Mouse (Mus musculus): ENCODE data around the gene Psmb11. TPM values are rescaled to one million over a fixed set of nuclear protein-coding genes. Genes with fewer than 3 reads are reported as not detected.

Gene Psmb11
- polyA plus RNA-seq, 1 experiment from 2014 or later: not detected

GRCm38 (mm10) chr14:54641305-54641969, 20.2 kb downstream of the Psmb11 start, which contains the start of gene Cdh24:
TSS of gene Cdh24 (minus strand) at chr14:54641364.
- no peaks in the 10 kb centered on the region for H3K9me3 ChIP-seq (replicated peaks)
- peak within 1 kb of the TSS; percentile 84 for H3K9ac ChIP-seq
- H3K27me3 ChIP-seq (replicated peaks): no peaks in the 10 kb centered on the region
- peak within 1 kb of the TSS; percentile 40 for H3K27ac ChIP-seq (ENCODE audit: poor library complexity, severe bottlenecking)
- under 1% methylated on average over 49 of the region's 52 CpGs for WGBS
- peaks cover 10% of the 10 kb centered on the region for H3K4me1 ChIP-seq (replicated peaks)
- H3K36me3 ChIP-seq: peaks cover 64% of the 10 kb centered on the region
- H3K4me3 ChIP-seq: peak within 1 kb of the TSS; percentile 68
- H3K4me2 ChIP-seq: peak within 1 kb of the TSS; percentile 95
- peak; percentile 92 for ATAC-seq (ENCODE audit: insufficient number of reproducible peaks, low FRiP score)

DNA sequence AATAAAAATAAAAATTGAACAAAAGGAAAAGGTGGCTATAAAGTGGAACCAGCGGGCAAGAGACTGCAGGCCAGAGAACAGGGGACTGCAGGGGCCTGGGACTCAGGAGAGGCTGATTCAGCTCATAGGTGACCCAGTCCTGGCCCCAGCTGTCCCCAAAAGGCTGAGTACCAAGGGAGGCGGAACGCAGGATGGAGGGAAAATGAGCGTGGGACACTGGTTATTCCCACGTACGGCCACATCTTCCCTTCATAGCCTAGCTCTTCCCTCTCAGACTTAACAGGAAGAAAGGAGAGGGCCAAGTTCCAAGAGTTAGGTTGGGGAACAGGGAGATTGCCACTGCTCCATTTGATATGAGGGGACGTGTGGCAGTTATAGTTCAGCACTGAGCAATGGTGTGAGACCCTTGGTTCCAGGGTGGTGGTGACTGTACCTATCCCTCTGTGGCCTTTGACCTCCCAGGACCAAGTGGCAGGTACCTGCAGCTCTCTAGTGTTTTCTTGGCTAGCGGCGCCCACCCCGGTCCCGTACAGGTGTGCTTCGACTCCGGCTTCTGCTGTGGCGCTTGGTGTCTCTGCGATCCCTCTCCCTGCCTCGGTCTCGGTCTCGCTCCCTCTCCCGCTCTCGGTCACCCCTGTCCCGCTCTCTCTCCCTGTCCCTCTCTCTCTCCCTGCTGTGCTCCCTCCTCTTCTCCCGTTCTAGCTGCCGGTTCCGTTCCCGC, 21.2 kb downstream of the Psmb11 start:
- H3K27me3 ChIP-seq (replicated peaks): no peaks in the 10 kb centered on the region
- no peak for ATAC-seq (ENCODE audit: insufficient number of reproducible peaks, low FRiP score)
- no peak overlapping the region for H3K4me3 ChIP-seq
- H3K4me2 ChIP-seq: no peak overlapping the region
- peaks cover 68% of the 10 kb centered on the region for H3K36me3 ChIP-seq
- H3K9ac ChIP-seq: no peak overlapping the region
- WGBS: 80% methylated on average over 25 of the region's 25 CpGs
- no peaks in the 10 kb centered on the region for H3K9me3 ChIP-seq (replicated peaks)
- peaks cover 10% of the 10 kb centered on the region for H3K4me1 ChIP-seq (replicated peaks)
- H3K27ac ChIP-seq (ENCODE audit: poor library complexity, severe bottlenecking): no peak overlapping the region

DNA sequence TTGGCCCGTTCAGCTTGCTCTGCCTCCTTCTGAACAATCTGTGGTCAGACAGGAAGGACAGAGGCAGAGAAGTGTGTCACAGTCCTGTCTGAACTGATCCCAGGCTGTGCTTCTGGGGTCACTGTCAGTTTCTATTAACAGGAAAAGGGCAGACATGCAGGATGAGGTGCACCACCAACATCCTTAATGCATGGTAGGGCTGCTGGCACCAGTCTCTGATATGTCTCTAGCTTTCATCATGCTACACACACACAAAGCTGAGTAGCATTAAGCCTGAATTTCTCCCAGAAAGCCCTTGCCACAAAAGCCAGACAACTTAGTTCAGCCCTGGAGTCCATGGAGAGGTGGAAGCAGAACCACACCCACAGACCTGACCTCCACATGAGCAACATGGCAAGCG, 21.8 kb downstream of the Psmb11 start:
- Histone ChIP-seq H3K4me1 (replicated peaks) (peaks cover 10% of the 10 kb centered on the region), H3K36me3 (peaks cover 70% of the 10 kb centered on the region), H3K27me3 (replicated peaks) (no peaks in the 10 kb centered on the region), H3K9me3 (replicated peaks) (no peaks in the 10 kb centered on the region), H3K4me3 (no peak overlapping the region), H3K27ac (ENCODE audit: poor library complexity, severe bottlenecking) (no peak overlapping the region), H3K9ac (no peak overlapping the region), H3K4me2 (no peak overlapping the region)
- WGBS: 74% methylated on average over 2 of the region's 2 CpGs
- no peak for ATAC-seq (ENCODE audit: insufficient number of reproducible peaks, low FRiP score)

GRCm38 (mm10) chr14:54644294-54644693, 23.1 kb downstream of the Psmb11 start:
- Histone ChIP-seq H3K4me3 (no peak overlapping the region), H3K4me1 (replicated peaks) (peaks cover 10% of the 10 kb centered on the region)
- 79% methylated on average over 9 of the region's 9 CpGs for WGBS

GRCm38 (mm10) chr14:54646455-54646854, 25.2 kb downstream of the Psmb11 start:
- Histone ChIP-seq H3K4me3 (no peak overlapping the region), H3K27ac (ENCODE audit: poor library complexity, severe bottlenecking) (no peak overlapping the region), H3K36me3 (peaks cover 90% of the 10 kb centered on the region), H3K9me3 (replicated peaks) (no peaks in the 10 kb centered on the region), H3K9ac (no peak overlapping the region), H3K4me2 (no peak overlapping the region), H3K4me1 (replicated peaks) (peaks cover 15% of the 10 kb centered on the region), H3K27me3 (replicated peaks) (no peaks in the 10 kb centered on the region)
- 92% methylated on average over 17 of the region's 17 CpGs for WGBS
- ATAC-seq (ENCODE audit: insufficient number of reproducible peaks, low FRiP score): no peak

More at GRCm38 (mm10) chr14:54644294-54644693, 23.1 kb downstream of the Psmb11 start:
- H3K4me2 ChIP-seq: no peak overlapping the region
- H3K27ac ChIP-seq (ENCODE audit: poor library complexity, severe bottlenecking): no peak overlapping the region
- no peaks in the 10 kb centered on the region for H3K27me3 ChIP-seq (replicated peaks)
- H3K36me3 ChIP-seq: peaks cover 70% of the 10 kb centered on the region
- no peak overlapping the region for H3K9ac ChIP-seq
- no peaks in the 10 kb centered on the region for H3K9me3 ChIP-seq (replicated peaks)
- no peak for ATAC-seq (ENCODE audit: insufficient number of reproducible peaks, low FRiP score)

- no peak for ATAC-seq (ENCODE audit: insufficient number of reproducible peaks, low FRiP score)
- 90% methylated on average over 8 of the region's 8 CpGs for WGBS
- Histone ChIP-seq H3K4me3 (no peak overlapping the region), H3K9ac (no peak overlapping the region), H3K4me1 (replicated peaks) (peaks cover 21% of the 10 kb centered on the region), H3K27me3 (replicated peaks) (no peaks in the 10 kb centered on the region), H3K36me3 (peaks cover 93% of the 10 kb centered on the region), H3K4me2 (no peak overlapping the region), H3K9me3 (replicated peaks) (no peaks in the 10 kb centered on the region), H3K27ac (ENCODE audit: poor library complexity, severe bottlenecking) (no peak overlapping the region)
Measured at GRCm38 (mm10) chr14:54646898-54647636, 25.8 kb downstream of the Psmb11 start.

DNA sequence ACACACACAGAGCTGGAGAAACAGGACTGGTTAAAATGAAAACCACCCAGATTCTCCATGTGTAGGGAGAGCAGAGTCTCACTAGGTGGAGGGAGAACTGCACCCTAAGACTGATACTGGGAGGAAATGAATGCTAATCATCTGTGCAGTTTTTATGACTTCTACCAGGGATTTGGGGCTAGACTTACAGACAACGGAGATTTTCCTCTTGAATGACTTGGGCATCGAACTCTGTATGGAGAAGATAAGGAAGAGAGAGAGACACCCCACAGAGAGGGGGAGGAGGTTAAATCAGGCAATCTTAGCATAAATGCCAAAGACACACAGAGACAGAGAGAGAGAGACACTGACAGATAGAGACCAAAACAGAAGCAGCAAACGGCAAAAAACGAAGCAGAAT, 26.7 kb downstream of the Psmb11 start:
- Histone ChIP-seq H3K36me3 (peaks cover 85% of the 10 kb centered on the region), H3K27ac (ENCODE audit: poor library complexity, severe bottlenecking) (no peak overlapping the region), H3K9ac (no peak overlapping the region), H3K27me3 (replicated peaks) (no peaks in the 10 kb centered on the region), H3K4me2 (no peak overlapping the region), H3K4me1 (replicated peaks) (peaks cover 29% of the 10 kb centered on the region), H3K9me3 (replicated peaks) (no peaks in the 10 kb centered on the region), H3K4me3 (no peak overlapping the region)
- WGBS: 80% methylated on average over 4 of the region's 4 CpGs
- no peak for ATAC-seq (ENCODE audit: insufficient number of reproducible peaks, low FRiP score)

DNA sequence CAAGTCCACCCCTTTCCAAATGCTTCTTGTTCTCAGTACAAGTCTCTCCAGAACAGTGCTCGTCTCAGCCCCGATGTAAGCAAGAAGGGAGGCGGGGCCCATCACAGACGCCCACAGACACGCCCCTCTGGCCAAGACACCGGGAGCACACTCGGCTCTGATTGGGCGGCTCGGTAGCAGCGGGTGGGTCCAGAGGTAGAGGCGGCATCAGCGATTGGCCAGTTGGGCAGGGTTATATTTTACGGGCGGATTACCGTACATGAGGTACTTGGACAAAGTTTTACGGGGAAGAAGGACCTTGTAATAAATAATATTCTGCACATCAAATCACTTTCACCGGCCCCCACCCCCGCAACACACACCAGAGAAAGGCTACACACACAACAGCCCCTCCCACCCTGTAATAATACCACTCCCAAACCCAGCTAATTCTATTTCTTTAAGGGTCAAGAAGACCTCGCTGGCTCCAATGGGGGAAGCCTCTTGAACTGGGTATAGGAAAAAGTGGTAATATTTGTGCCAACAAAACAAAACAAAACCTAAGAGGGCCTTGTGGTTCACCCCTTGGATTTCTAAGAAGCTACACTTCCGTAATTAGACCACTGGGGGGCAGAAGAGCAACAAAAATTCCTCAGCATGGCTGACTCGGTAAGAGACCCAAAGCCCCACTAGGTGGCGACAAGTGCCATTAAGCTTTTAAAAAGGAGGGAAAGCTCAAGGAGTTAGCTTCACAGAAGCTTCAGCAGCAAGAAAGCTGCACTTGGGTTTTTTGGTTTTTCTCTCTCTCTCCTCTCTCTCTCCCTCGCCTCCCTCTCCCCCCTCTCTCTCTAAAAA, 29.6 kb downstream of the Psmb11 start:
- no peak overlapping the region for H3K4me2 ChIP-seq
- 62% methylated on average over 23 of the region's 23 CpGs for WGBS
- H3K4me1 ChIP-seq (replicated peaks): peaks cover 41% of the 10 kb centered on the region
- H3K36me3 ChIP-seq: peaks cover 71% of the 10 kb centered on the region
- 0 out of 2 replicates have a peak overlapping the region, but pooled peaks have one; percentile 17 for H3K9ac ChIP-seq
- no peaks in the 10 kb centered on the region for H3K9me3 ChIP-seq (replicated peaks)
- H3K27me3 ChIP-seq (replicated peaks): no peaks in the 10 kb centered on the region
- no peak overlapping the region for H3K4me3 ChIP-seq
- peak; percentile 43; the same call in 1 of the 2 replicates for ATAC-seq (ENCODE audit: insufficient number of reproducible peaks, low FRiP score)
- 0 out of 2 replicates have a peak overlapping the region, but pooled peaks have one; percentile 14 for H3K27ac ChIP-seq (ENCODE audit: poor library complexity, severe bottlenecking)

DNA sequence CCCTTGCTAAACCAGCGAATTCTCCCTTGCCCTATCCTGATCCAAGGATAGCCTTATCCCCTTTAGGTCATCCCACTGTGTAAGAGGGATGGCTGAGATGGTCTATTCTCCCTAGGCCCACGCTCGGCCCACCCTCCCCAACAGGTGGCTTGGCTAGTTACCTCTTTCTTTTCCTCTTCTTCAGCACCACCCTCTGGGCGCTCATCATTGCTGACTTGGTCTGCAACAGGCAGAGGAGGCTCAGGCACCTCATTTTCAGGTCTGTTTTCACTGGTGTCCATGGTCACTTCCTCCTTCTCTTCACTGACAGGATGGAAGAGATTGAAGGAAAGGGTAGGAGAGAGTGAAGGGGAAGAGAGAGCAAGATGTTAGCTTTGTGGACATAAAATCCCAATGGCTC, 30.3 kb downstream of the Psmb11 start:
- H3K9ac ChIP-seq: 0 out of 2 replicates have a peak overlapping the region, but pooled peaks have one; percentile 17
- H3K9me3 ChIP-seq (replicated peaks): no peaks in the 10 kb centered on the region
- no peak for ATAC-seq (ENCODE audit: insufficient number of reproducible peaks, low FRiP score)
- peak overlapping the region; percentile 84; the same call in 1 of the 2 replicates for H3K4me2 ChIP-seq
- WGBS: 77% methylated on average over 4 of the region's 4 CpGs
- peaks cover 41% of the 10 kb centered on the region for H3K4me1 ChIP-seq (replicated peaks)
- no peaks in the 10 kb centered on the region for H3K27me3 ChIP-seq (replicated peaks)
- peak overlapping the region; percentile 14; the same call in 1 of the 2 replicates for H3K27ac ChIP-seq (ENCODE audit: poor library complexity, severe bottlenecking)
- peaks cover 71% of the 10 kb centered on the region for H3K36me3 ChIP-seq
- no peak overlapping the region for H3K4me3 ChIP-seq

DNA sequence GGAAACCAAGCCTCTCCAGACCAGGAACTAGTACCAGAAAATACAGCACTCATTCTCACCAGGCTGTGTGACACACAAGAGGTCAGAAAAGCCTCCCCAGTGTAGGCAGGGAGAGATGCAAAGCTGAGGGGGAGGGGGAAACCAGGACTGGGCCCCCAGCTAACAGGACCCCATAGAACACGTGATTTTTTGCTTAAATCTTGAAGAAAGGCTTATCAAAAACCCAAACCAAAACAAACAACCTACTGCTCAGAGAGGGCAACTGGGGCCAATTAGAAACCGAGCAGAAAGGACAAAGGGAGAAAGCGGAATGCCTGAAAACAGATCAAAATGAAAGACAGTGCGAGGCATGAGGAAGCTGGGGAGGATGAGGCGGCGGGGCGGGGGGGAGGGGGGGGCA, 31.6 kb downstream of the Psmb11 start:
- Histone ChIP-seq H3K36me3 (peaks cover 70% of the 10 kb centered on the region), H3K4me3 (peak overlapping the region; percentile 61), H3K4me1 (replicated peaks) (peaks cover 41% of the 10 kb centered on the region), H3K9me3 (replicated peaks) (no peaks in the 10 kb centered on the region), H3K4me2 (peak overlapping the region; percentile 84), H3K27ac (ENCODE audit: poor library complexity, severe bottlenecking) (peak overlapping the region; percentile 87), H3K9ac (peak overlapping the region; percentile 85), H3K27me3 (replicated peaks) (no peaks in the 10 kb centered on the region)
- ATAC-seq (ENCODE audit: insufficient number of reproducible peaks, low FRiP score): no peak
- WGBS: 0% methylated on average over 7 of the region's 7 CpGs

Data from heart, embryonic 12.5 days (tissue).